Mouse (Mus musculus) embryonic fibroblast, embryonic 13.5 days (primary cell): ENCODE results near the gene Pet117.

ENCODE experiments used
- CTCF ChIP-seq: IDR thresholded peaks from 2 replicates; pipeline ENCODE4 v1.5.1; 2011; ENCODE audit warnings: mild to moderate bottlenecking, control low read depth, low read length, moderate library complexity, borderline replicate concordance; ENCODE audit not compliant: insufficient read depth
- POLR2A ChIP-seq: IDR thresholded peaks from 2 replicates; pipeline ENCODE4 v1.6.1; 2011; ENCODE audit warnings: low read depth, mild to moderate bottlenecking, control low read depth, low read length, moderate library complexity

GRCm38 (mm10) chr2:144381741-144382140 is 12.9 kb downstream of the Pet117 start:
- no peak for TF ChIP-seq CTCF
- no peak for TF ChIP-seq POLR2A
